Mouse (Mus musculus): Measurements from ENCODE around the gene Derl2.

Gene Derl2

GRCm38 (mm10) chr11:71019201-71020068, at the start of gene Derl2, which contains the start of gene Mis12:
TSS of gene Derl2 (minus strand) at chr11:71019841.
TSS of gene Mis12 (plus strand) at chr11:71019611.
- peak; percentile 96 to 98 for DNase-seq (ENCODE audit: low spot score in 2 of 2)

DNA sequence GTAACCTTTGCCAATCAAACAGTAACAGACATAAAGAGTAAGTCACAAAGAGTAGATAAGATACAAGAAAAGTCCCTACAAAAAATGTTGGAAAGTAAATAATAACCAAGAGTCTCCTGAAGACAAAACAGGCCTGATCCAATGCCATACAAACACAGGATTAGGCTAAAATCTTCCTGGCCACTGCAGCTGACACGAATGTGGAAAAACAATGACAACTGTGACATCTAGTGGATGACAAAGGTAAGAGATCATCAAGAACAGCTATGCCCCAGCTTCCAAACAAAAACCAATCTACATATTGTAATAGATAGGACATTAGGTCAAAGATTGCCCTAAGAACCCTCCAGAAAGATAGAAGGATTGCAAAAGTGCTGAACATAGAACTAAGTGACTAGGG, 32.9 kb upstream of the Derl2 start:
- DNase-seq (ENCODE audit: low spot score in 2 of 2), result no peak

DNA sequence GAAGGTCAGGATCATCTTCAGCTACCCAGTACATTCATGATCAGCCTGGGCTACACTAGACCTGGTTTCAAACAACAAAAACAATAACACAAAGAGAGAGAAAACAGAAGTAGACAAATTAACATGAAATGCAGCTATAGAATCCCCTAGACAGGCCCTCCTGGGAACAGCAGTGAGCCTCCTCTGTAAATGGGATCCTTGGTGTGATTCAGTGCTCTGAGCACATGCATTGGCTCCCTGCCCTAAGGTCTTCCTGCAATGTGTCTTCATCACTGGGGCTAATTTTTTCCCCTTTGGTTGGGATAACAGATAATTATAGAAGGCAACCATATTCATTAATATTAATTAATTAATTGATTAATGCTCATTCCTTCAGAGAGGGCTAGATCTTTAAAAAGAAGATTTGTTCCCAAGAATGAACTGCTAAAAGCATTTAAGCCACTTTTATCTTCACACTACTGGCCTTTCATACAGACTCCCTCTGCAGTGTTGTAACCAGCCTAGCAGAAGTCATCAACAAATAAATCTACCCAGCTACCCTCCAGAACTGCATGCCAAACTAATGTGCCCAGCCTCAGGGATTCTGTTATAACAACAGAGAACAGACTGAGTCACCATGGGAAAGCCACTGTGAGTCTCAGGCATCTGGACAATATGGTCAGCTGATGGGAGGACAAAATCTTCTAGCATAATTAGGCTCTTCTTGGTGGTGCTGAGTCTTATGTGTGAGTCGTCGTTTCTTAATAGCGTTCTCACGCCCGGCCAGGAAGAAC, 20.1 kb upstream of the Derl2 start:
- DNase-seq (ENCODE audit: low spot score in 2 of 2), result no peak

DNA sequence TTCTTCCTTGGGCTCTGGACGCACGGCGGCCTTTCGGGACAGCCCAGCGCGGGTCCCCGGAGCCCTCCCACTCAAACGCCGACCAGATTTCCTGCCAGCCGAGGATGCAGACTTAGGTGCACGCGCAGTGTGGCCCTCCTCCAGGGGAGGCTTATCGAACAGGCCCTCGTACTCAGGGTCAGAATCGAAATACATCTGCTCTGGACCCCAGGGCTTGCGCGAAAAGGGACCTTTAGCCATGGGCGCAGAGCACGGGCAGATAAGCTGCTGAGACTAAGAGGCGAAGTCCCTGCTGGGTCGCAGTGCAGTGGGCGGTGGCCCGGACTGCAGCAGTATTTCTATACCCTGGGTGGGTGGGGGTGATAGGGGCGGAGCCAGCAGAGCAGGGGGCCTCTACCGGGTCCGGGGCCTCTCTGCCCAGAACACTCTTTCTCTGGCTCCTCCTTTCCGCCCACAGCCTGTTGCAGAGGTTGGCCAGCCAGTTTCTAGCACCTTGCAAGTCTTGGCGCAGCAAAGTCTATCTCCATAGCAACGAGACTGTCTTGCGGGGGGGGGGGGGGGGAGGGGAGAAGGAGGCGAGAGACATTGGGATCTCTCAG, 13.6 kb upstream of the Derl2 start, which contains the start of gene 6330403K07Rik:
Gene 6330403K07Rik, minus strand, starts transcription at position 351 of the 599 bp plus-strand sequence.
- DNase-seq (ENCODE audit: low spot score in 2 of 2), result no peak

GRCm38 (mm10) chr11:71032491-71033162, 13.0 kb upstream of the Derl2 start:
- no peak for DNase-seq (ENCODE audit: low spot score in 2 of 2)

- no peak for DNase-seq (ENCODE audit: low spot score in 2 of 2)
These were observed 12.4 kb upstream of the Derl2 start for GRCm38 (mm10) chr11:71032070-71032469.

DNA sequence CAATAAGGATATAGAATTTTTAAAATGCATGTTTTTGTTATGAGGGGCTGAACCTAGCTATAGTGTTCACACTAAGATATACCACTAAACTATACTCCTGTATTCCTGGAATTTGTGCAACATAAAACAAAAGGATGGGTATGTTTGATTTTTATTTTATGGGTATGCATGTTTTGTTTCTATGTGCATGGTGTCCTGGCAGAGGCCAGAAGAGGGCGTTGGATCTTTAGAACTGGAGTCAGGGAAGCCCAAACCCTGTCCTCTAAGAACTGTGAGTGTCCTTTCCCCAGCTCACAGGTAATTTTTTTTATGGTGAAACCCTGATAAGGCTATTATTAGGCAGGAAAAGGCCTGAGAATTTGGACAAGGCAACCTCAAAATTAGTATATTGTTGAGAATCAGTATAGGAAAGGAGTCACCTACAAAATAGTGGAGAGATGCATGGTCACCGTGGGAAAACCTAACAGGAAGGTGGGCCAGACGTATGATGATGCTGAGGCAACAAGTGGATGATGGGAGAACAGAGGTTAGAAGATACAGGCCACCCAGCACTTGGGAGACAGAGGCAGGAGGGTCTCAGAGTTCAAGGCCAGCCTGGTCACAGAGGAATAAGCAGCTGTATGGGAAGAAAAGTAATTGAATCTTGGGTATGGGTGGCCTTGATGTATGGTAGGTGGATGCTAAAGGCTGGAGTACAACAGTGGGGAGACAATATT, 9.9 kb upstream of the Derl2 start:
- no peak for DNase-seq (ENCODE audit: low spot score in 2 of 2)

DNA sequence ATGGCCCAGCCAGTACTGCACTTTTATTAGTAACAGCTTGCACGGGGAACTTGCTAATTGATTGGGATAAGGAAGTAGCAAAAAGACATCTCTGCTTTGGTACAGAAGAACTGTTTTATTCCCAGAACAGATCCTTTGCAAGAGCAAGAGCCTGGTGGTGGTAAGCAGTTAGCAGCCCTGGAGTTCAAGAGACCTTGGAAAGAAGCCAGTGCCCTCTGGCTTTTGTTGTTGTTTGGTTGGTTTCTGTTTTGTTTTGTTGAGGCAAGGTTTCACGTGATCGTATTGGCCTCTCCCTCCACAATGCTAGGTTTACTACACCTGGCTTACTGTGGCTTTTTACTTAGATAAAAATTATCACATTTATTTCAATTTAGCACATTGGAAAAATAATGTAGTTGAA, 8.6 kb upstream of the Derl2 start:
- no peak for DNase-seq (ENCODE audit: low spot score in 2 of 2)

GRCm38 (mm10) chr11:71018416-71019200, 1.0 kb downstream of the Derl2 start:
- no peak for DNase-seq (ENCODE audit: low spot score in 2 of 2)

DNA sequence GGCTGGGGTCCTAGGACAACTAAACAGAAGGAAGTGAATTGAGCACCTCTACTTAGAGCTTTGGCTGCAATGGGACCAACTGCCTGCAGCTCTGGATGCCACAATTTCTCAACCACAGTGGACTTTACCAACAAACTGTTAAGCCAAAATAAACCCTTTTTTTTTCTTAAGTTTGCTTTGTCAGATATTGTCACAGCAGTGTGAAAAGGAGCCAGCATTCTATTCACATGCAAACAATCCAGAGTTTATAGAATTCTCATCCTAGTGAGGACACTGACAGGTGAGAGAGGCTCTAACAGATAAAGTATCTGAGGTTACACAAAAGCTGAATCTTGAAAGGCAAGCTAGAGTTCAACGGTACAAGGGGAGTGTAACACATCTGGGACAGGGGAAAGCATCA, 2.6 kb downstream of the Derl2 start:
- no peak for DNase-seq (ENCODE audit: low spot score in 2 of 2)

GRCm38 (mm10) chr11:71012743-71013142, 6.9 kb downstream of the Derl2 start:
- DNase-seq (ENCODE audit: low spot score in 2 of 2), result no peak

DNA sequence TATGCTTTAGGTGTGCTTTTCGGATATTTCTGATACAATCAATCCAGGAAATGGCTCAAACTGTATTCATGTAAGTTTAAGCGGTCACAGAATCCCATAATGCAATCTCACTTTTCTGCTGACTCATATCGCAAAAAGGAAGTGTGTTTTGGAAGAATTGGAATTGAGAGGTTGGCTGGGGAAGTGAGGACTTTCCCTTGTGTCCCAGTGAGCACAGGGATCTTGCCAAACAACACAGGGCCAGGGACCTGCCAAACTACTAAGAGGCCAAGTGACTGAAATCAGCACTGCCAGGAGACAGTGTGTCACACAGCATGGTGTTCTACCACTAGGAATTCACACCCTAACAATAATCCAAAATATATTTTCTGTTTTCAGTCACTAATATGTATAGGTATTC, 11.3 kb downstream of the Derl2 start:
- DNase-seq (ENCODE audit: low spot score in 2 of 2), result peak in 1 of 2 experiments; percentile 48

GRCm38 (mm10) chr11:71007831-71008230, 11.8 kb downstream of the Derl2 start:
- no peak for DNase-seq (ENCODE audit: low spot score in 2 of 2)

- DNase-seq (ENCODE audit: low spot score in 2 of 2), result no peak
These were observed 12.6 kb downstream of the Derl2 start for GRCm38 (mm10) chr11:71007026-71007425.

- DNase-seq (ENCODE audit: low spot score in 2 of 2), result no peak
These were observed 14.6 kb downstream of the Derl2 start for GRCm38 (mm10) chr11:71005046-71005445.

DNA sequence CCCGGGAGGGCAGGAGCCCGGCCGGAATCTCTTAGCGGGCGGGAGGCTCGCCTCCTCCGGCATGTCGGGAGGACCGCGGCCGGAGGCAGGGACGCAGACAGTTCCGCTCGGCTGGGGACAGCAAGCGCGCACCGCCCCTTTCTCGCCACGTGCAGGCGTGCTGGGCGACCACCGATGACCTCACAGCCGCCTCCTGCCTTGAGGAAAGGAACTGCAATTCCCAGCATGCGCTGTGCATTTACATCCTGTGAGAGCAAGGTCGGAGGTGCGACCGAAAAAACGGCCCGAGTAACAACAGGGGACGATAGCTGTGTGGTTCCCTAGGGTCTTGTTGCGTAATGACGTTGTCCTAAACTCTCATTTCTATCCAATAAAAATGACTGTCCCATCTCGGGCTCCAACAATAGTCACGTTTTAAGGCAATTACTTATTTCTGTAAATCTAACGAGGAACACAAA, 15.3 kb downstream of the Derl2 start, which contains the start of gene Dhx33:
Gene Dhx33, minus strand, starts transcription at position 122 of the 458 bp plus-strand sequence.
- DNase-seq (ENCODE audit: low spot score in 2 of 2), result peak; percentile 92 to 96

DNA sequence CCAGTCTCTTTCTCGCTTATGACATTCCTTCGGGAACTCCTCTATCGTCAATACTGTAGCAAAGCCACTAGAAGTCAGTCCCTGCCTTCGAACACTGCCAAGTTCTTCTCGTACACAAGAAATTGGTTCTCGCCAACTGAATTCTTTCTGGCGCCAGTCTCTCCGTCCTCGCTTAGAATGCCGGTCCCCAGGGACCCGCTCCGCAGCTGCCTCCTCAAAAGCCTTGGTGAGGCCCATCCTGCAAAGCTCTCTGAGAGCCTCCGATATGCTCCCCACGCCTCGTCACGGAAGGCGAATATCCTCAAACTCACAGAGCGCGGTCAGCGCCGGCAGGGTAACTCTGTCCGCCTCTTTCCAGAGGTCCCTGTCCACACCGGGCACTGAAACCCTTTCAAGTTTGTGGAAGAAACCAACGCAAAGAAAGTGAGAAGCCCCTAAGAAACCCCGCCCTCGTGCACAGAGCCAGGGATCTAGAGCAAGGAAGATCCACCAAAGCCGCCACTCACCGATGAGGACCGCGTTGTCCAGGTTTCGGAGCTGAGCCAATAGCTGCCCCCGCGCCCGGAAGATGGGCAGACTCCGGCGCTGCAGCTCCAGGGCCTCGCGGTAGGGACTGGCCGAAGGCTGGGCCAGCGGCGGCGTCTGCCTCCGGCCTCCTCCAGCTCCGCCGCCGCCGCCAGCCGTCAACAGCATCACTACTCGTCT, 15.9 kb downstream of the Derl2 start:
- DNase-seq (ENCODE audit: low spot score in 2 of 2), result no peak

DNA sequence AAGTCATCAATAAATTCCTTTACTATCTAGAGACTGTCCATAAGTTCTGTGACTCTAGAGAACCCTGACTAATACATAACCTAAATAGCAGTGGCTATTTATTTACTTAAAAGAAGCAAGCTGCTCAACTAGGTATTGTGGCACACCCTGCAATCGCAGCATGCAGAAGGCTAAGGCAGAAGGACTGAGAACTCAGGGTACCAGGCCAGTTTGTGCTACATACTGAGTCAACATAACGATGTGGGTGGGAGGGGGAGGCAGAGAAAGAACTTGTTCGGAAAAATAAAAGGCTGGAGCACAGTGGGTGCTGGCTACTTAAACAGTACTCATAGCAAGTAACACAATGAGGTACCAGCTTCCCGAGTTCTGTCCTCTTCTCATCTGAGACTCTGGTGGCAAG, 18.5 kb downstream of the Derl2 start:
- no peak for DNase-seq (ENCODE audit: low spot score in 2 of 2)

- peak; percentile 89 to 93 for DNase-seq (ENCODE audit: low spot score in 2 of 2)
These were observed 36.9 kb downstream of the Derl2 start, which contains the start of gene C1qbp for GRCm38 (mm10) chr11:70982557-70983228. TSS of gene C1qbp (minus strand) at chr11:70983026.
